Mouse (Mus musculus): ENCODE measurements around the gene Ugt1a10. TPM values are rescaled to one million over a fixed set of nuclear protein-coding genes. Genes with fewer than 3 reads are reported as not detected.

Ugt1a10 gene
- polyA plus RNA-seq, 1 experiment from 2014 or later: not detected

DNA sequence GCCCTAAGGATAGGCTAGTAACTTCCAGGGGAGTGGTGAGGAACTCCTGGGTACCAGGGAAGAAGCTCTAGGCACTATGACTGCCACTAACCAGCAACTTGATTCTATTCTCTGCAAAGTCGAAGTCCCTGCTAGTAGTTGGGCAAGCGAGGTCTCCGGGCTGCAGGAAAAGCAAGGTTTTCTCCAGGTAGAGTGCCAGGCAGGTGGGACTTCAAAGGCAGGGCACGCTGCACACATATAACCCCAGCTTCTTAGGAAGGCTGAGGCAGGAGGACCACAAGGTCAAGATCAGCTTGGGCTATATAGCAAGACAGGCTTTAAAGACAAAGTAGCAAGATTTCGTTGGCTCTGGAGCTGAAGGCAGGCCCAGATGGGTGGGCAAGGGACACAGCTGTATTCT, 208.6 kb downstream of the Ugt1a10 start:
- H3K27me3 ChIP-seq: no peaks in the 10 kb centered on the region
- H3K27ac ChIP-seq (replicated peaks): no peak overlapping the region
- WGBS (ENCODE audit: insufficient replicate concordance): 74% methylated on average over 5 of the region's 5 CpGs
- H3K9me3 ChIP-seq (replicated peaks): no peaks in the 10 kb centered on the region
- H3K4me2 ChIP-seq: no peak overlapping the region
- no peak overlapping the region for H3K4me3 ChIP-seq (replicated peaks)
- no peak for ATAC-seq (ENCODE audit: insufficient read depth)
- H3K36me3 ChIP-seq (replicated peaks): peaks cover 88% of the 10 kb centered on the region
- peaks cover 44% of the 10 kb centered on the region for H3K4me1 ChIP-seq (replicated peaks)
- H3K9ac ChIP-seq: no peak overlapping the region

DNA sequence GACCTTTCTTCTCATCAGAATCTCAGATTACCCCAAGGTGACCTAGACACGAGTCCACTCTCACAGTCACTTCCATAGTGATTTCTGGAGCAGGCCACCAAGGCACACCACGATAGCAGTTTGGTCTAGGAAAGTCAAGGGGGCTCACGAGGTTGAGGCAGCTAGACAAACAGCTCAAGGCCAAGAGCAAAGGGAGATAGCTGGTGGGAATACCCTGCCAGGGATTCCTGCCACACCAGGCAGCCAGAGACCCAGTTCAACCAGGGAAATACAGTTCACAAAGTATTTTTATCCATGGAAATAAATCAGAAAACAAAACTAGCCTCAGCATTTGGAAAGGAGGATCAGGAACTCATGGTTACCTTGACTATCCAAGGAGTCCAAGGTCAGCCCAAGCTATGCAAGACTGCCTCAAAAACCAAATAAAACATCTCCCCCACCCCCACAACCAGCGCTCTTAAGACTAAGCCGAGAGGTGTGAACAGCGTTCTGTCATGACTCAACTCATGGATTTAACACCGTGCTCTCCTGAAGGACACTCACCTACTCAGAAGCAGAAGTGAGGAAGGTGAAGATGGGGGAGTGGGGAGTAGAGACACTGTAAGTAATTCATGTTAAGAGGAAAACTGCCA, 209.2 kb downstream of the Ugt1a10 start:
- no peak overlapping the region for H3K4me2 ChIP-seq
- H3K27me3 ChIP-seq: no peaks in the 10 kb centered on the region
- ATAC-seq (ENCODE audit: insufficient read depth): no peak
- H3K9ac ChIP-seq: no peak overlapping the region
- no peak overlapping the region for H3K27ac ChIP-seq (replicated peaks)
- H3K9me3 ChIP-seq (replicated peaks): no peaks in the 10 kb centered on the region
- peaks cover 93% of the 10 kb centered on the region for H3K36me3 ChIP-seq (replicated peaks)
- no peak overlapping the region for H3K4me3 ChIP-seq (replicated peaks)
- peaks cover 40% of the 10 kb centered on the region for H3K4me1 ChIP-seq (replicated peaks)
- WGBS (ENCODE audit: insufficient replicate concordance): 75% methylated on average over 7 of the region's 7 CpGs

DNA sequence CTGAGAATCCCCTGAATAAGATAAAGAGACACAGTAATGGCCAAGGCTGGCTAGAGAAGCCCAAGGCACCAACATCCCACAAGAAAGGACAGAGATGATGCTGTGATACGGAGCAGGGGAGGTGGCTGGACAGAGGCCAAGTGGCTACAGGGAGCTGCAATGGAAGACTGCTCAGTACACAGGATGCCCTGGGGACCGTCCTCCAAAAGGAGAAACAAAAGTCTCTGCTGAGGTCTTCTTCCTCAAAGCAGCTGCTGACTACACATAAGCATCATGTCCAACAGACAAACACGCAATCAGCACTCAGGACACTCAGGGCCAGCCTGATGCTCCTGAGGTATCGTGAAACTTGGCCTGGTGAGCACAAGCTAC, 209.7 kb downstream of the Ugt1a10 start:
- 70% methylated on average over 4 of the region's 4 CpGs for WGBS (ENCODE audit: insufficient replicate concordance)

DNA sequence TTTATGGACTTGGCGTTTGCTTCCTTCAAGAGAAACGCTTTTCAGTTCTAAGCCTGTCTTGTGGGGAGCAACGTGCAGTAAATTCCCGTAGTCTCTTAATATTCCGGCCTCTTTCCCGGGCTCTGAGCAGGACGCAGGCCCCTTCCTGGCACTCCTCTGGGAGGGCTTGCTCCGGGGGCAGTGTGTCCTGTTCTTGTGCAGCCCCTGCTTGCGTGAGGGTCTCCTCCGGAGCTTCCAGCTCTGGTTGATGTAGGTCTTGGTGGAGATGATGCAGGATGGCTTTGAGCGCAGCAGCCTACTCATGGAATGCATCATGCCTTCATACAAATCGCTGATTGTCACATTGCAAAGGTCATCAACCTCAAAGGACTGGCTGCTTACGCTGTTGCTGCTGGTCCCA, 210.9 kb downstream of the Ugt1a10 start:
- no peak for ATAC-seq (ENCODE audit: insufficient read depth)
- 79% methylated on average over 13 of the region's 13 CpGs for WGBS (ENCODE audit: insufficient replicate concordance)

More for the DNA sequence above, 209.7 kb downstream of the Ugt1a10 start:
- Histone ChIP-seq H3K27ac (replicated peaks) (no peak overlapping the region), H3K9ac (no peak overlapping the region), H3K36me3 (replicated peaks) (peaks cover 98% of the 10 kb centered on the region), H3K27me3 (no peaks in the 10 kb centered on the region), H3K4me1 (replicated peaks) (peaks cover 35% of the 10 kb centered on the region), H3K4me3 (replicated peaks) (no peak overlapping the region), H3K4me2 (no peak overlapping the region), H3K9me3 (replicated peaks) (no peaks in the 10 kb centered on the region)
- ATAC-seq (ENCODE audit: insufficient read depth): no peak

DNA sequence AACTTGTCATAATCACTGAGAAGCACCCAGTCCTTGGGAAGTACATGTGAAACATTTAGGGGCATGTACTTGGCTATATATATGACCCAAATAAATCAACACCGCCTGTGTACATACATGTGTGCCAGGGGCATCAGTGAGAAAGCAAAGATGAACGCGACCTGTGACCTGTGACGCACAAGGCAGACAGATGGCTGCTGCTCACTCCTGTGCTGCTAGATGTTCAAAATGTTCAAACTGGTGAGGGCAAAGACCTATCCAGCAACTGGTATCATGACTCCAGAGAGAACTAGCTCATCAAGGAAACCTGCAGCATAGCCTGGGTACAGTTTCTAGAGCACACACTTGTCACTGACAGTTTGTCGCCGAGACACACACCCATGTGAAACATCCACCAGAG, 212.3 kb downstream of the Ugt1a10 start:
- Histone ChIP-seq H3K9me3 (replicated peaks) (no peaks in the 10 kb centered on the region), H3K36me3 (replicated peaks) (peaks cover 95% of the 10 kb centered on the region), H3K4me1 (replicated peaks) (peaks cover 9% of the 10 kb centered on the region; the same call in 1 of the 2 replicates), H3K9ac (no peak overlapping the region), H3K4me3 (replicated peaks) (no peak overlapping the region), H3K27me3 (no peaks in the 10 kb centered on the region), H3K4me2 (no peak overlapping the region), H3K27ac (replicated peaks) (no peak overlapping the region)
- WGBS (ENCODE audit: insufficient replicate concordance): 89% methylated on average over 6 of the region's 6 CpGs
- no peak for ATAC-seq (ENCODE audit: insufficient read depth)

More for the DNA sequence above, 210.9 kb downstream of the Ugt1a10 start:
- Histone ChIP-seq H3K9ac (no peak overlapping the region), H3K27ac (replicated peaks) (no peak overlapping the region), H3K36me3 (replicated peaks) (peaks cover 95% of the 10 kb centered on the region), H3K9me3 (replicated peaks) (no peaks in the 10 kb centered on the region), H3K4me3 (replicated peaks) (no peak overlapping the region), H3K4me1 (replicated peaks) (peaks cover 22% of the 10 kb centered on the region), H3K27me3 (no peaks in the 10 kb centered on the region), H3K4me2 (no peak overlapping the region)

DNA sequence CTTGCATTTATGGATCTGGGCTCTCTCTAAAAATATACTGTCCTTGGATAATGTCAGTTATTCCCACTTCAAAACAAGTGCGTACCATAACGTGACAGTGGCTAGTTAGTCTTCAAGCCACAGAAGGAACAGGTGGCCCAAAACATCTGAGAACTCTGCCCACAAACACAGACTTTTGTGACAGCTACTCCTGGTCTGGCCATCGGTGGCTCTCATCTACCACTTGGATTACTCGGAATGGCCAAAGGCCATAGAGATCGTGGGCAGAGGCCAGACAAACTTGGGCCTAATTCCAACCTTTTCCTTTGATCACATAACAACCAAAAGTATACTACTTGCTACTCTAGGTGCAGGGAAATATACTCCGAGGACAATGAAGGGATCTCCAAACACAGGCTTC, 212.9 kb downstream of the Ugt1a10 start:
- Histone ChIP-seq H3K4me1 (replicated peaks) (0 out of 2 replicates have a peak, but pooled peaks cover 3% of the 10 kb centered on the region), H3K27me3 (no peaks in the 10 kb centered on the region), H3K4me2 (no peak overlapping the region), H3K27ac (replicated peaks) (no peak overlapping the region), H3K9me3 (replicated peaks) (no peaks in the 10 kb centered on the region), H3K4me3 (replicated peaks) (no peak overlapping the region), H3K9ac (no peak overlapping the region), H3K36me3 (replicated peaks) (peaks cover 95% of the 10 kb centered on the region)
- 73% methylated on average over 6 of the region's 6 CpGs for WGBS (ENCODE audit: insufficient replicate concordance)
- ATAC-seq (ENCODE audit: insufficient read depth): no peak

Small RNAs within 50 kb of the gene (microRNA-seq; reads per million reads assigned to microRNA genes)
- not detected for gene Gm25198

Other genes starting within 250 kb of the Ugt1a10 start
- 9.8 and 10.5 TPM in 2 replicates for gene Dgkd, start 202.1 kb upstream of the Ugt1a10 start, polyA plus RNA-seq (2015; fragmentation: Nextera tagmentation; extraction: Ambion mirVana)
- gene Usp40, start 46.8 kb upstream of the Ugt1a10 start, polyA plus RNA-seq (2015; fragmentation: Nextera tagmentation; extraction: Ambion mirVana): 8.2 and 8.7 TPM in 2 replicates
- 0.36 and 0.59 TPM in 2 replicates for gene Ugt1a9, start 15.4 kb downstream of the Ugt1a10 start, polyA plus RNA-seq (2015; fragmentation: Nextera tagmentation; extraction: Ambion mirVana)
- not detected in 2 replicates for gene Ugt1a8, start 32.4 kb downstream of the Ugt1a10 start, polyA plus RNA-seq (2015; fragmentation: Nextera tagmentation; extraction: Ambion mirVana)
- 2.8 and 3.1 TPM in 2 replicates for gene Ugt1a7c, start 39.7 kb downstream of the Ugt1a10 start, polyA plus RNA-seq (2015; fragmentation: Nextera tagmentation; extraction: Ambion mirVana)
- 10.9 and 13.6 TPM in 2 replicates for gene Ugt1a6b, start 47.9 kb downstream of the Ugt1a10 start, polyA plus RNA-seq (2015; fragmentation: Nextera tagmentation; extraction: Ambion mirVana)
- 15.4 and 19.2 TPM in 2 replicates for gene Ugt1a6a, start 79.4 kb downstream of the Ugt1a10 start, polyA plus RNA-seq (2015; fragmentation: Nextera tagmentation; extraction: Ambion mirVana)
- gene Ugt1a5, start 110.6 kb downstream of the Ugt1a10 start, polyA plus RNA-seq (2015; fragmentation: Nextera tagmentation; extraction: Ambion mirVana): not detected in 2 replicates
- gene Ugt1a2, start 145.2 kb downstream of the Ugt1a10 start, polyA plus RNA-seq (2015; fragmentation: Nextera tagmentation; extraction: Ambion mirVana): 0.10 and 0.17 TPM in 2 replicates
- gene Dnajb3, start 150.4 kb downstream of the Ugt1a10 start, polyA plus RNA-seq (2015; fragmentation: Nextera tagmentation; extraction: Ambion mirVana): 9.8 and 10.4 TPM in 2 replicates
- gene Ugt1a1, start 156.6 kb downstream of the Ugt1a10 start, polyA plus RNA-seq (2015; fragmentation: Nextera tagmentation; extraction: Ambion mirVana): 0.20 TPM in 1 of 2 replicates, not detected in the other
- 0.28 and 0.73 TPM in 2 replicates for gene Mroh2a, start 171.6 kb downstream of the Ugt1a10 start, polyA plus RNA-seq (2015; fragmentation: Nextera tagmentation; extraction: Ambion mirVana)
- gene Hjurp, start 222.2 kb downstream of the Ugt1a10 start, polyA plus RNA-seq (2015; fragmentation: Nextera tagmentation; extraction: Ambion mirVana): 62.7 and 70.9 TPM in 2 replicates
- not detected in 2 replicates for gene Trpm8, start 222.3 kb downstream of the Ugt1a10 start, polyA plus RNA-seq (2015; fragmentation: Nextera tagmentation; extraction: Ambion mirVana)